Mouse (Mus musculus): Measurements from ENCODE around the gene Olfr1224-ps1. TPM values are rescaled to one million over a fixed set of nuclear protein-coding genes. Genes with fewer than 3 reads are reported as not detected.

The Olfr1224-ps1 gene
- polyA plus RNA-seq, 1 experiment from 2014 or later: not detected

GRCm38 (mm10) chr2:89105651-89106050 lies 58.2 kb downstream of the Olfr1224-ps1 start:
- no peak for DNase-seq (ENCODE audit: low spot score)
- Histone ChIP-seq H3K36me3 (ENCODE audit: control insufficient read depth, insufficient read depth, low read length) (no peaks in the 10 kb centered on the region), H3K27me3 (ENCODE audit: control insufficient read depth, insufficient read depth, low read length) (no peaks in the 10 kb centered on the region), H3K4me3 (ENCODE audit: low read depth, low read length) (no peak overlapping the region), H3K27ac (ENCODE audit: low read depth, low read length) (no peak overlapping the region), H3K4me1 (ENCODE audit: control insufficient read depth, insufficient read depth, low read length) (no peaks in the 10 kb centered on the region), H3K9ac (ENCODE audit: low read length) (no peak overlapping the region), H3K9me3 (ENCODE audit: control insufficient read depth, low read length) (no peaks in the 10 kb centered on the region), H3K4me2 (ENCODE audit: low read depth) (no peak overlapping the region)
- no peak for ATAC-seq (ENCODE audit: insufficient read depth, low FRiP score, low TSS enrichment)

Other genes starting within 250 kb of the Olfr1224-ps1 start
- not detected in 2 replicates for gene Olfr1209, start 248.9 kb downstream of the Olfr1224-ps1 start, polyA plus RNA-seq (2014; fragmentation: Nextera tagmentation; extraction: Ambion mirVana)
- gene Olfr1211, start 226.0 kb downstream of the Olfr1224-ps1 start, polyA plus RNA-seq (2014; fragmentation: Nextera tagmentation; extraction: Ambion mirVana): not detected in 2 replicates
- gene Olfr1212, start 210.1 kb downstream of the Olfr1224-ps1 start, polyA plus RNA-seq (2014; fragmentation: Nextera tagmentation; extraction: Ambion mirVana): not detected in 2 replicates
- not detected in 2 replicates for gene Gm13762, start 183.8 kb downstream of the Olfr1224-ps1 start, polyA plus RNA-seq (2014; fragmentation: Nextera tagmentation; extraction: Ambion mirVana)
- gene Olfr1214, start 171.4 kb downstream of the Olfr1224-ps1 start, polyA plus RNA-seq (2014; fragmentation: Nextera tagmentation; extraction: Ambion mirVana): not detected in 2 replicates
- gene Olfr1215, start 157.1 kb downstream of the Olfr1224-ps1 start, polyA plus RNA-seq (2014; fragmentation: Nextera tagmentation; extraction: Ambion mirVana): not detected in 2 replicates
- not detected in 2 replicates for gene Olfr1216, start 145.8 kb downstream of the Olfr1224-ps1 start, polyA plus RNA-seq (2014; fragmentation: Nextera tagmentation; extraction: Ambion mirVana)
- not detected in 2 replicates for gene Olfr1217, start 132.0 kb downstream of the Olfr1224-ps1 start, polyA plus RNA-seq (2014; fragmentation: Nextera tagmentation; extraction: Ambion mirVana)
- not detected in 2 replicates for gene Olfr1218, start 102.9 kb downstream of the Olfr1224-ps1 start, polyA plus RNA-seq (2014; fragmentation: Nextera tagmentation; extraction: Ambion mirVana)
- not detected in 2 replicates for gene Olfr1219, start 80.6 kb downstream of the Olfr1224-ps1 start, polyA plus RNA-seq (2014; fragmentation: Nextera tagmentation; extraction: Ambion mirVana)
- gene Olfr1220, start 57.3 kb downstream of the Olfr1224-ps1 start, polyA plus RNA-seq (2014; fragmentation: Nextera tagmentation; extraction: Ambion mirVana): not detected in 2 replicates
- not detected in 2 replicates for gene Olfr1221, start 46.8 kb downstream of the Olfr1224-ps1 start, polyA plus RNA-seq (2014; fragmentation: Nextera tagmentation; extraction: Ambion mirVana)
- not detected in 2 replicates for gene Olfr1222, start 31.0 kb downstream of the Olfr1224-ps1 start, polyA plus RNA-seq (2014; fragmentation: Nextera tagmentation; extraction: Ambion mirVana)
- gene Olfr1223, start 12.5 kb downstream of the Olfr1224-ps1 start, polyA plus RNA-seq (2014; fragmentation: Nextera tagmentation; extraction: Ambion mirVana): not detected in 2 replicates
- gene Olfr1225, start 10.6 kb upstream of the Olfr1224-ps1 start, polyA plus RNA-seq (2014; fragmentation: Nextera tagmentation; extraction: Ambion mirVana): not detected in 2 replicates
- not detected in 2 replicates for gene Olfr1226, start 36.0 kb upstream of the Olfr1224-ps1 start, polyA plus RNA-seq (2014; fragmentation: Nextera tagmentation; extraction: Ambion mirVana)
- gene Olfr1228, start 90.0 kb upstream of the Olfr1224-ps1 start, polyA plus RNA-seq (2014; fragmentation: Nextera tagmentation; extraction: Ambion mirVana): not detected in 2 replicates
- not detected in 2 replicates for gene Olfr1229, start 123.9 kb upstream of the Olfr1224-ps1 start, polyA plus RNA-seq (2014; fragmentation: Nextera tagmentation; extraction: Ambion mirVana)
- gene Olfr1230, start 133.2 kb upstream of the Olfr1224-ps1 start, polyA plus RNA-seq (2014; fragmentation: Nextera tagmentation; extraction: Ambion mirVana): not detected in 2 replicates
- not detected in 2 replicates for gene Olfr1231, start 143.0 kb upstream of the Olfr1224-ps1 start, polyA plus RNA-seq (2014; fragmentation: Nextera tagmentation; extraction: Ambion mirVana)
- not detected in 2 replicates for gene Olfr1232, start 165.6 kb upstream of the Olfr1224-ps1 start, polyA plus RNA-seq (2014; fragmentation: Nextera tagmentation; extraction: Ambion mirVana)
- gene Olfr1233, start 178.3 kb upstream of the Olfr1224-ps1 start, polyA plus RNA-seq (2014; fragmentation: Nextera tagmentation; extraction: Ambion mirVana): not detected in 2 replicates
- not detected in 2 replicates for gene Olfr1234, start 200.8 kb upstream of the Olfr1224-ps1 start, polyA plus RNA-seq (2014; fragmentation: Nextera tagmentation; extraction: Ambion mirVana)
- gene Olfr1238, start 245.6 kb upstream of the Olfr1224-ps1 start, polyA plus RNA-seq (2014; fragmentation: Nextera tagmentation; extraction: Ambion mirVana): not detected in 2 replicates

Measured in neural tube, embryonic 11.5 days (tissue).